Mouse (Mus musculus): ENCODE measurements at regions not wholly inside any gene's neighbourhood (a gene's known extent, or its start where the extent isn't known, plus 50 kb on each side); places are given as distances from the start of the nearest gene placed in this dataset.

GRCm38 (mm10) chr11:113089637-113090351, 307.8 kb downstream of the Sox9 start:
- 90% methylated on average over 11 of the region's 11 CpGs for WGBS
- Histone ChIP-seq H3K4me1 (ENCODE audit: control insufficient read depth, insufficient read depth, low read length) (no peaks in the 10 kb centered on the region), H3K79me2 (replicated peaks; ENCODE audit: control insufficient read depth, insufficient read depth, low read length) (no peaks in the 10 kb centered on the region), H3K4me3 (no peak overlapping the region), H3K9ac (ENCODE audit: low read depth, low read length) (no peak overlapping the region), H3K36me3 (ENCODE audit: control insufficient read depth, insufficient read depth, low read length) (no peaks in the 10 kb centered on the region), H3K27ac (no peak overlapping the region), H3K27me3 (ENCODE audit: control insufficient read depth, insufficient read depth, low read length) (no peaks in the 10 kb centered on the region)
- DNase-seq, result no peak
- no peak for TF ChIP-seq CTCF (IDR thresholded peaks at IDR 0.05)
- TF ChIP-seq EP300 (IDR thresholded peaks at IDR 0.05; ENCODE audit: insufficient read depth, low read depth, low read length), result no peak
- TF ChIP-seq POLR2A (IDR thresholded peaks at IDR 0.05; ENCODE audit: insufficient read depth, low read depth, low read length), result no peak
- intact Hi-C loops (cut with DNase I), result no loop called here

- DNase-seq, result no peak
- intact Hi-C loops (cut with DNase I), result no loop called here
- TF ChIP-seq POLR2A (IDR thresholded peaks at IDR 0.05; ENCODE audit: insufficient read depth, low read depth, low read length), result no peak
- TF ChIP-seq EP300 (IDR thresholded peaks at IDR 0.05; ENCODE audit: insufficient read depth, low read depth, low read length), result no peak
- TF ChIP-seq CTCF (IDR thresholded peaks at IDR 0.05), result no peak
- Histone ChIP-seq H3K36me3 (ENCODE audit: control insufficient read depth, insufficient read depth, low read length) (no peaks in the 10 kb centered on the region), H3K27ac (no peak overlapping the region), H3K79me2 (replicated peaks; ENCODE audit: control insufficient read depth, insufficient read depth, low read length) (no peaks in the 10 kb centered on the region), H3K4me3 (no peak overlapping the region), H3K9ac (ENCODE audit: low read depth, low read length) (no peak overlapping the region), H3K4me1 (ENCODE audit: control insufficient read depth, insufficient read depth, low read length) (no peaks in the 10 kb centered on the region), H3K27me3 (ENCODE audit: control insufficient read depth, insufficient read depth, low read length) (no peaks in the 10 kb centered on the region)
- WGBS, result 74% methylated on average over 8 of the region's 8 CpGs
These were observed 310.0 kb downstream of the Sox9 start for GRCm38 (mm10) chr11:113091901-113092568.

- Histone ChIP-seq H3K27me3 (ENCODE audit: control insufficient read depth, insufficient read depth, low read length) (no peaks in the 10 kb centered on the region), H3K9ac (ENCODE audit: low read depth, low read length) (no peak overlapping the region), H3K36me3 (ENCODE audit: control insufficient read depth, insufficient read depth, low read length) (no peaks in the 10 kb centered on the region), H3K27ac (no peak overlapping the region), H3K4me3 (no peak overlapping the region), H3K79me2 (replicated peaks; ENCODE audit: control insufficient read depth, insufficient read depth, low read length) (no peaks in the 10 kb centered on the region), H3K4me1 (ENCODE audit: control insufficient read depth, insufficient read depth, low read length) (no peaks in the 10 kb centered on the region)
- WGBS, result 92% methylated on average over 13 of the region's 13 CpGs
- TF ChIP-seq EP300 (IDR thresholded peaks at IDR 0.05; ENCODE audit: insufficient read depth, low read depth, low read length), result no peak
- no peak for TF ChIP-seq CTCF (IDR thresholded peaks at IDR 0.05)
- TF ChIP-seq POLR2A (IDR thresholded peaks at IDR 0.05; ENCODE audit: insufficient read depth, low read depth, low read length), result no peak
- intact Hi-C loops (cut with DNase I), result no loop called here
- DNase-seq, result no peak
These were observed 311.9 kb downstream of the Sox9 start for GRCm38 (mm10) chr11:113093895-113094445.

- Histone ChIP-seq H3K79me2 (replicated peaks; ENCODE audit: control insufficient read depth, insufficient read depth, low read length) (no peaks in the 10 kb centered on the region), H3K27ac (no peak overlapping the region), H3K36me3 (ENCODE audit: control insufficient read depth, insufficient read depth, low read length) (no peaks in the 10 kb centered on the region), H3K27me3 (ENCODE audit: control insufficient read depth, insufficient read depth, low read length) (no peaks in the 10 kb centered on the region), H3K4me1 (ENCODE audit: control insufficient read depth, insufficient read depth, low read length) (no peaks in the 10 kb centered on the region), H3K4me3 (no peak overlapping the region), H3K9ac (ENCODE audit: low read depth, low read length) (no peak overlapping the region)
- DNase-seq, result no peak
- TF ChIP-seq CTCF (IDR thresholded peaks at IDR 0.05), result no peak
- no peak for TF ChIP-seq POLR2A (IDR thresholded peaks at IDR 0.05; ENCODE audit: insufficient read depth, low read depth, low read length)
- no peak for TF ChIP-seq EP300 (IDR thresholded peaks at IDR 0.05; ENCODE audit: insufficient read depth, low read depth, low read length)
- intact Hi-C loops (cut with DNase I), result no loop called here
- 65% methylated on average over 8 of the region's 8 CpGs for WGBS
These were observed 313.6 kb downstream of the Sox9 start for GRCm38 (mm10) chr11:113095625-113096024.

DNA sequence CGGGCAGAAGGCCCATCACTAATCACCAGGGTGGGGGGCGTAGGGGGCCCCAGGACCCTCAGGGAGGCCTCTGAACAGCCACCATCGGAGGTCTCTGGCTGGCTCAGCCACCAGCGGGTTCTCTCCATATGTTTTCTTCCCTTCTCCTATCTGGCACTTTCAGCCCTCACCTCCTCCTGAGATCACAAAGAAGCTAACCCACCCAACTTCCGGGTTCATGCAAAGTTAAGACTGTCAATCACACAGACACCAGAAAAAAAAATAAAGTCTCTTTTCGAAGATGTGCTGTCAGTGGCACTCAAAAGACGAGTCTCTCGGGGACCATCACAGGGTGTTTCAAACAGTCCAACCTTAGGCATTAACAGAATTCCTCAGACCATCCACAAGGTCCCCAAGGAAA, 314.2 kb downstream of the Sox9 start:
- WGBS, result 57% methylated on average over 8 of the region's 8 CpGs
- Histone ChIP-seq H3K79me2 (replicated peaks; ENCODE audit: control insufficient read depth, insufficient read depth, low read length) (no peaks in the 10 kb centered on the region), H3K27ac (no peak overlapping the region), H3K4me1 (ENCODE audit: control insufficient read depth, insufficient read depth, low read length) (no peaks in the 10 kb centered on the region), H3K9ac (ENCODE audit: low read depth, low read length) (no peak overlapping the region), H3K27me3 (ENCODE audit: control insufficient read depth, insufficient read depth, low read length) (no peaks in the 10 kb centered on the region), H3K4me3 (no peak overlapping the region), H3K36me3 (ENCODE audit: control insufficient read depth, insufficient read depth, low read length) (no peaks in the 10 kb centered on the region)
- no peak for DNase-seq
- TF ChIP-seq CTCF (IDR thresholded peaks at IDR 0.05), result no peak
- no peak for TF ChIP-seq EP300 (IDR thresholded peaks at IDR 0.05; ENCODE audit: insufficient read depth, low read depth, low read length)
- no peak for TF ChIP-seq POLR2A (IDR thresholded peaks at IDR 0.05; ENCODE audit: insufficient read depth, low read depth, low read length)
- intact Hi-C loops (cut with DNase I), result no loop called here

- no peaks in the 10 kb centered on the region for H3K27me3 ChIP-seq (ENCODE audit: control insufficient read depth, insufficient read depth, low read length)
- H3K4me1 ChIP-seq (ENCODE audit: control insufficient read depth, insufficient read depth, low read length), result peaks cover 1% of the 10 kb centered on the region; the same call in 1 of the 2 replicates
- H3K27ac ChIP-seq, result no peak overlapping the region
- H3K4me3 ChIP-seq, result no peak overlapping the region
- DNase-seq, result no peak
- H3K36me3 ChIP-seq (ENCODE audit: control insufficient read depth, insufficient read depth, low read length), result no peaks in the 10 kb centered on the region
- H3K79me2 ChIP-seq (replicated peaks; ENCODE audit: control insufficient read depth, insufficient read depth, low read length), result no peaks in the 10 kb centered on the region
- 97% methylated on average over 2 of the region's 2 CpGs for WGBS
- intact Hi-C loops (cut with DNase I), result no loop called here
- TF ChIP-seq POLR2A (IDR thresholded peaks at IDR 0.05; ENCODE audit: insufficient read depth, low read depth, low read length), result no peak
- TF ChIP-seq EP300 (IDR thresholded peaks at IDR 0.05; ENCODE audit: insufficient read depth, low read depth, low read length), result no peak
- no peak for TF ChIP-seq CTCF (IDR thresholded peaks at IDR 0.05)
- H3K9ac ChIP-seq (ENCODE audit: low read depth, low read length), result no peak overlapping the region
These were observed 316.3 kb downstream of the Sox9 start for GRCm38 (mm10) chr11:113098360-113098759.
